Mouse (Mus musculus) heart, embryonic 16.5 days (tissue): ENCODE measurements around the gene Mfap1b. TPM values are rescaled to one million over a fixed set of nuclear protein-coding genes. Genes with fewer than 3 reads are reported as not detected.

ENCODE experiments used
- ATAC-seq: fragments of 200-750 bp; cut with Nextera tagmentation; replicated peaks from 2 replicates; pipeline ENCODE4 v1.8.0; 2017; ENCODE audit warnings: moderate number of reproducible peaks; ENCODE audit not compliant: insufficient read depth, low FRiP score; ENCODE audit errors: extremely low read depth
- H3K27ac ChIP-seq: fragments of 300-500 bp; sonication (generic); 2 replicates; pipeline ENCODE4 v1.5.1; 2014; ENCODE audit warnings: mild to moderate bottlenecking, low read length, control low read depth, moderate library complexity
- H3K27me3 ChIP-seq: fragments of 300-500 bp; sonication (generic); 2 replicates; pipeline ENCODE4 v1.6.1; 2014; ENCODE audit warnings: low read length, mixed read lengths; ENCODE audit not compliant: control insufficient read depth, insufficient read depth
- H3K36me3 ChIP-seq: fragments of 300-500 bp; sonication (generic); 2 replicates; pipeline ENCODE4 v1.6.1; 2014; ENCODE audit not compliant: control insufficient read depth, insufficient read depth
- H3K4me1 ChIP-seq: fragments of 300-500 bp; sonication (generic); 2 replicates; pipeline ENCODE4 v1.6.1; 2014; ENCODE audit warnings: low read length, mixed read lengths; ENCODE audit not compliant: control insufficient read depth, insufficient read depth
- H3K4me2 ChIP-seq: fragments of 300-500 bp; sonication (generic); 2 replicates; pipeline ENCODE4 v1.6.1; 2014; ENCODE audit warnings: low read depth, mild to moderate bottlenecking, control low read depth, low read length
- H3K4me3 ChIP-seq: fragments of 300-500 bp; sonication (generic); 2 replicates; pipeline ENCODE4 v1.5.1; 2014; ENCODE audit warnings: mild to moderate bottlenecking, control low read depth, low read length
- H3K9ac ChIP-seq: fragments of 300-500 bp; sonication (generic); 2 replicates; pipeline ENCODE4 v1.6.1; 2014; ENCODE audit warnings: low read length, control low read depth
- H3K9me3 ChIP-seq: fragments of 300-500 bp; sonication (generic); replicated peaks from 2 replicates; pipeline ENCODE4 v1.6.1; 2016; ENCODE audit warnings: low read length; ENCODE audit not compliant: control insufficient read depth
- WGBS: fragments of 180-500 bp; shearing (Covaris S2); extraction: QIAGEN DNeasy Blood & Tissue Kit; methylation state at CpG from one replicate; pipeline ENCODE4 v1.1.7; 2014; 5-methylcytosine and 5-hydroxymethylcytosine counted together
- polyA plus RNA-seq: library from polyadenylated mRNA; unstranded; fragments of >200 nt; fragmentation: Nextera tagmentation; extraction: Ambion mirVana; gene quantifications from 2 replicates; pipeline ENCODE4 v1.2.1, GENCODE M21; 2015

Mfap1b gene
- polyA plus RNA-seq, 1 experiment from 2014 or later: 50.9 TPM

DNA sequence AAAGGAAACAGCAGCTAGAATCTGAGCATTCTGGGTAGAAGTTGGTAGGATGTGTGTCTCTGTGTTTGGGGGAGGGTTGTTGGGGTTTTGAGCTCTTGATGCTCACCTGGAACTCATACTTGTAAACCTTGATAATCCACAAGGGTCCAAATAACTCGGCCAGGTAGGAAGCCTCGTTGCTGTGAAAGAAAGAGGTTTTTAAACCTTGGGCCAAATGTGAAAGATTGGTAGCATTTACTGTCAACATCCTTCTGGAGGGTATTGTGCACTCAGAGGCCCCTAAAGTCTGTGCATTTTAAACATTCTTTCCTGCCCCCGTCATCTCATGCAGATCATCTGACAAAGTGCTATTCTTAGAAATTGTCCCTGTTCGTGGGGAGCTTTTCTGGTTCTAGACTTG, 20.9 kb downstream of the Mfap1b start, which contains the start of gene Hypk:
Hypk (plus strand) TSS at position 301 of the 400 bp plus-strand sequence.
- peak within 1 kb of the TSS; percentile 50 for H3K27ac ChIP-seq
- H3K27me3 ChIP-seq: no peaks in the 10 kb centered on the region
- peaks cover 12% of the 10 kb centered on the region for H3K36me3 ChIP-seq
- 34% methylated on average over 4 of the region's 4 CpGs for WGBS
- no peak within 1 kb of the TSS for H3K9ac ChIP-seq
- no peak within 1 kb of the TSS for H3K4me3 ChIP-seq
- ATAC-seq: no peak
- peaks cover 38% of the 10 kb centered on the region for H3K4me1 ChIP-seq
- 0 out of 2 replicates have a peak within 1 kb of the TSS, but pooled peaks have one; percentile 6 for H3K4me2 ChIP-seq
- H3K9me3 ChIP-seq: no peaks in the 10 kb centered on the region

- peak overlapping the region; percentile 50; the same call in 1 of the 2 replicates for H3K27ac ChIP-seq
- 48% methylated on average over 4 of the region's 4 CpGs for WGBS
These were observed 21.5 kb downstream of the Mfap1b start for GRCm38 (mm10) chr2:121452361-121452760.

GRCm38 (mm10) chr2:121450093-121450492, 23.8 kb downstream of the Mfap1b start:
- ATAC-seq: no peak

More at GRCm38 (mm10) chr2:121452361-121452760, 21.5 kb downstream of the Mfap1b start:
- Histone ChIP-seq H3K4me2 (no peak overlapping the region), H3K9ac (no peak overlapping the region), H3K27me3 (no peaks in the 10 kb centered on the region), H3K4me1 (peaks cover 36% of the 10 kb centered on the region), H3K4me3 (no peak overlapping the region), H3K9me3 (no peaks in the 10 kb centered on the region), H3K36me3 (peaks cover 12% of the 10 kb centered on the region)
- no peak for ATAC-seq

DNA sequence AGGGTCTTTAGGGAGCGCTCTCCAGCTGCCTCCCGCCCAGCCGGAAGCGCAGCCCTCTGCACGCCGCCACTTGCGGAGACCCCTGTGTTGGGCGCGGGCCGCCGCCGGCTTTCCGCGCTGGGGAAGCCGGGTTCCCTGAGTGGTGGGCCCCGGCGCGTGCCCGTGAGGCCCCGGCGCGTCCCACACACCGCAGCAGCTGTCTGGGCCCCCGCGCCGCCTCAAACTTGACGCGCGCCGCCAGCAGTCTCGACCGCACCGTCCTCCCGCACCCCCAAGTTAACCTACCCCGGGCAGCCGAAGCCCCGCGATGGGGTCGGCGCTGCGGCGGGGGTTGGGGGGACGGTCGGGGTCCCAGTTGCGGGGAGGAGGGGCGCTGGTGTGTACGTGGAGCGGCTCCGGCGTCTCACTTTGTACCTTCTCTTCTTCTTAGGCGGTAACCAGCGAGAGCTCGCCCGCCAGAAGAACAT, 24.3 kb downstream of the Mfap1b start:
- WGBS: under 1% methylated on average over 54 of the region's 54 CpGs
- Histone ChIP-seq H3K36me3 (peaks cover 12% of the 10 kb centered on the region), H3K4me3 (peak overlapping the region; percentile 97), H3K27ac (peak overlapping the region; percentile 97), H3K4me1 (peaks cover 31% of the 10 kb centered on the region), H3K4me2 (peak overlapping the region; percentile 93), H3K9me3 (no peaks in the 10 kb centered on the region), H3K9ac (peak overlapping the region; percentile 99), H3K27me3 (no peaks in the 10 kb centered on the region)
- peak; percentile 15 for ATAC-seq

More at GRCm38 (mm10) chr2:121450093-121450492, 23.8 kb downstream of the Mfap1b start:
- H3K4me1 ChIP-seq: peaks cover 31% of the 10 kb centered on the region
- no peaks in the 10 kb centered on the region for H3K9me3 ChIP-seq
- no peaks in the 10 kb centered on the region for H3K27me3 ChIP-seq
- 0% methylated on average over 7 of the region's 7 CpGs for WGBS
- H3K36me3 ChIP-seq: peaks cover 12% of the 10 kb centered on the region
- H3K4me2 ChIP-seq: peak overlapping the region; percentile 93
- H3K27ac ChIP-seq: peak overlapping the region; percentile 97
- peak overlapping the region; percentile 97 for H3K4me3 ChIP-seq
- peak overlapping the region; percentile 99 for H3K9ac ChIP-seq

- peak within 1 kb of the TSS; percentile 97 for H3K4me3 ChIP-seq
- peak within 1 kb of the TSS; percentile 100 for H3K27ac ChIP-seq
- peak; percentile 97 for ATAC-seq
- WGBS: under 1% methylated on average over 67 of the region's 74 CpGs
- peak within 1 kb of the TSS; percentile 99 for H3K9ac ChIP-seq
- H3K4me1 ChIP-seq: peaks cover 31% of the 10 kb centered on the region
- peak within 1 kb of the TSS; percentile 93 for H3K4me2 ChIP-seq
- no peaks in the 10 kb centered on the region for H3K9me3 ChIP-seq
- no peaks in the 10 kb centered on the region for H3K27me3 ChIP-seq
- peaks cover 12% of the 10 kb centered on the region for H3K36me3 ChIP-seq
These were observed 24.9 kb downstream of the Mfap1b start, which contains the start of gene Serf2 for GRCm38 (mm10) chr2:121448739-121449535. Gene Serf2, plus strand, starts transcription at chr2:121449195.

- no peak for ATAC-seq
- Histone ChIP-seq H3K27ac (peak overlapping the region; percentile 100), H3K4me3 (peak overlapping the region; percentile 97), H3K27me3 (no peaks in the 10 kb centered on the region), H3K36me3 (peaks cover 12% of the 10 kb centered on the region), H3K4me1 (peaks cover 28% of the 10 kb centered on the region), H3K9me3 (no peaks in the 10 kb centered on the region), H3K9ac (peak overlapping the region; percentile 82), H3K4me2 (peak overlapping the region; percentile 89)
- WGBS: 12% methylated on average over 9 of the region's 9 CpGs
These were observed 25.7 kb downstream of the Mfap1b start for GRCm38 (mm10) chr2:121448136-121448535.

DNA sequence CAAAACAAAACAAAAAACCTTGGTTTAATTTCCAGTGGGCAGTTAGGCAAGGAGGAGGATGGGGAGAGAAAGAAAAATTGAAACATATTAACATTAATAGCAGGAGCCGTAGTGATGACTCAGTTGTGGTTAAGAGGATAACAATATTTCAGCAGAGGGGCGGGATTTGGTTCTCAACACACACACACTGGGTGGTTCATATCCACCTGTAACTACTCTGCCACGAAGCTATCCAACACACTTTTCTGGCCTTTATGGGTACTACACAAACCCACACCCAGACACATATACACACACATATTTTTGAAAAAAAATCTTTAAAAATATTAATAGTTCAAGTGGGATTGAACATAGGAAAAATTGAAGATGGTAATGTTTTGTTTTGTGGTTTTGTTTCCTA, 26.9 kb downstream of the Mfap1b start:
- H3K9me3 ChIP-seq: no peaks in the 10 kb centered on the region
- no peak overlapping the region for H3K4me2 ChIP-seq
- H3K9ac ChIP-seq: no peak overlapping the region
- H3K4me1 ChIP-seq: peaks cover 27% of the 10 kb centered on the region
- 85% methylated on average over 3 of the region's 3 CpGs for whole genome bisulfite sequencing
- H3K27ac ChIP-seq: no peak overlapping the region
- no peak for ATAC-seq
- H3K27me3 ChIP-seq: no peaks in the 10 kb centered on the region
- H3K4me3 ChIP-seq: no peak overlapping the region
- H3K36me3 ChIP-seq: peaks cover 7% of the 10 kb centered on the region

DNA sequence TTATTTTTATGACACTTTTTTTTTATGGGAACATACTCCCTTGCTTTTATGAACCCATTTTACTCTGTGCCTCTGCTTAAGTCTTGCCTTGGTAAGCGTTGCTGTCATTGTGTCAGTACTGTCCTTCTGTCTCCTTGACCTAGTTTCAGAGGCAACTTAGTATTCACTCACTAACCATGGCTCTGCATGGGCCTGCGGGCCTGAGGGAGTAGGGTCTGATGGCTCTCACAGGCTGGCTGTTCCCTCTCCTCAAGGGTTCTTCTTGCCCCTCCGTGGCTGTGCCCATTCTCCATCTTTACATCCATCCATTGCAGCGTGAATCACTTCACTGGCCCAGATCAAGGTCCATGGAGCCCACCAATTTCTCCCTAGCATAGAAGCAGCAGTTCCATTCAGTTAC, 27.4 kb downstream of the Mfap1b start:
- no peak overlapping the region for H3K4me3 ChIP-seq
- WGBS: 88% methylated on average over 4 of the region's 4 CpGs
- H3K9ac ChIP-seq: no peak overlapping the region
- peaks cover 28% of the 10 kb centered on the region for H3K4me1 ChIP-seq
- H3K9me3 ChIP-seq: no peaks in the 10 kb centered on the region
- no peaks in the 10 kb centered on the region for H3K27me3 ChIP-seq
- peaks cover 6% of the 10 kb centered on the region for H3K36me3 ChIP-seq
- H3K27ac ChIP-seq: no peak overlapping the region
- H3K4me2 ChIP-seq: no peak overlapping the region
- ATAC-seq: no peak

GRCm38 (mm10) chr2:121445117-121445516, 28.8 kb downstream of the Mfap1b start:
- Histone ChIP-seq H3K4me2 (no peak overlapping the region), H3K27me3 (no peaks in the 10 kb centered on the region), H3K4me1 (peaks cover 18% of the 10 kb centered on the region), H3K9ac (no peak overlapping the region), H3K4me3 (no peak overlapping the region), H3K36me3 (no peaks in the 10 kb centered on the region), H3K27ac (no peak overlapping the region), H3K9me3 (no peaks in the 10 kb centered on the region)
- 76% methylated on average over 3 of the region's 3 CpGs for WGBS
- no peak for ATAC-seq
